In the genomic region with DNA sequence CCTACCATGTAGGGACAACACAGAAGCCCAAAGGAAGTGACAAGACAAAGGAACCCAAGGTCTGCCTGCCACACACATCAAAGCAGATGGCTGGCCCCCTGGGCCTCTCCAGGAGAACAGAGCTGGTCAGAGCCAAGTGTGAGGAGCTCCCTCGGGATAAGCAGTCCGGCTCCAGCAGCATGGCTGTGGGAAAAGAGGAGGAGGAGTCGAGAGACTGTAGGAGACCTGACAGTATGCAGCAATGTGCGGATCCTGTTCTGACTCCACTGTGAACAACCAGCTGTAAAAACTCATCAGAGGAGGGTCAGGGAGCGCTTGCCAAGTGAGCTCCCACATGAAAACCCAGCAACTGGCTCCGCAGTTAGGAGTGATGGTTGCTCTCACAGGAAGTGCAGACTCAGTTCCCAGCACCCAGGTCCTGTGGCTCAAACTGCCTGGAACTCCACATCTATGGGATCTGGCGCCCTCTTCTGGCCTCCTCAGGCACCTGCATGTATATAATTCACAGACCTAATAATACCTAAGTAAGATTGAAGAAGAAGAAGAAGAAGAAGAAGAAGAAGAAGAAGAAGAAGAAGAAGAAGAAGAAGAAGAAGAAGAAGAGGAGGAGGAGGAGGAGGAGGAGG, we compare ENCODE assay signal across 14 mouse cellular contexts.
DNase-seq lines count a peak whose midpoint lies in the region; ATAC-seq and TF ChIP-seq lines count a peak whose summit lies in the region.
"Had no signal": no experiment of that assay in that cellular context is flagged by ENCODE, and none has a peak within 500 bp of the region (broad histone marks: within the 10 kb centered on the region; RNA-seq: fewer than 3 reads in every experiment).

No protein-coding gene starts in this region.

- TF ChIP-seq POLR2A in olfactory bulb, adult 2 months (IDR thresholded peaks at IDR 0.05; ENCODE audit: insufficient read depth, low read depth, low read length): no peak

- peak; percentile 41 for DNase-seq in CD4-positive, CD25-positive, alpha-beta regulatory T cell, adult 2 months (ENCODE audit: low read depth, low spot score)
- DNase-seq in midbrain, postnatal 0 days (ENCODE audit: low spot score): no peak
- no peak for DNase-seq in ovary, postnatal 10 days (ENCODE audit: low spot score)
- DNase-seq: left cerebral cortex, postnatal 4 days; spleen, adult 18-20 months had no signal

- H3K9ac ChIP-seq in intestine, postnatal 0 days (ENCODE audit: low read depth, low read length): no peak overlapping the region
- H3K9ac ChIP-seq in intestine, embryonic 15.5 days: no peak overlapping the region
- no peak overlapping the region for H3K9ac ChIP-seq in midbrain, postnatal 0 days (replicated peaks; ENCODE audit: low read length, poor library complexity, severe bottlenecking)
- H3K9ac ChIP-seq in midbrain, embryonic 13.5 days (replicated peaks): no peak overlapping the region
- H3K9ac ChIP-seq: lung, embryonic 15.5 days; midbrain, embryonic 12.5 days had no signal

- no peak for ATAC-seq in CD4-positive, CD25-positive, alpha-beta regulatory T cell, adult 4 months
- no peak for ATAC-seq in intestine, postnatal 0 days
- ATAC-seq in intestine, embryonic 15.5 days: no peak
- ATAC-seq in midbrain, postnatal 0 days (ENCODE audit: low FRiP score): no peak
- no peak for ATAC-seq in midbrain, embryonic 13.5 days

- H3K9me3 ChIP-seq in intestine, postnatal 0 days (ENCODE audit: control insufficient read depth): peaks cover 5% of the 10 kb centered on the region; the same call in 1 of the 2 replicates
- no peaks in the 10 kb centered on the region for H3K9me3 ChIP-seq in intestine, embryonic 15.5 days
- 0 out of 2 replicates have a peak, but pooled peaks cover 4% of the 10 kb centered on the region for H3K9me3 ChIP-seq in midbrain, postnatal 0 days (ENCODE audit: low read length)
- H3K9me3 ChIP-seq in midbrain, embryonic 13.5 days: peaks cover 7% of the 10 kb centered on the region; the same call in 1 of the 2 replicates
- H3K9me3 ChIP-seq: lung, embryonic 15.5 days; midbrain, embryonic 12.5 days had no signal

- H3K36me3 ChIP-seq in intestine, postnatal 0 days (ENCODE audit: control insufficient read depth, insufficient read depth): no peaks in the 10 kb centered on the region
- H3K36me3 ChIP-seq in intestine, embryonic 15.5 days: no peaks in the 10 kb centered on the region
- no peaks in the 10 kb centered on the region for H3K36me3 ChIP-seq in midbrain, postnatal 0 days (ENCODE audit: insufficient read depth, low read length)
- H3K36me3 ChIP-seq in midbrain, embryonic 13.5 days: no peaks in the 10 kb centered on the region
- H3K36me3 ChIP-seq: hindbrain, embryonic 10.5 days; lung, embryonic 15.5 days; midbrain, embryonic 12.5 days had no signal

- TF ChIP-seq CTCF in intestine, postnatal 0 days (IDR thresholded peaks at IDR 0.05; ENCODE audit: low read depth): peak; percentile 48
- TF ChIP-seq CTCF in midbrain, postnatal 0 days (IDR thresholded peaks at IDR 0.05): peak; percentile 30; the same call in 1 of the 2 replicates
- 0 out of 2 replicates have a peak, but pooled peaks have one; percentile 8 for TF ChIP-seq CTCF in olfactory bulb, adult 2 months (IDR thresholded peaks at IDR 0.05; ENCODE audit: insufficient read depth, low read depth, low read length)

- 86% methylated on average over 7 of the region's 7 CpGs for WGBS in intestine, postnatal 0 days
- whole genome bisulfite sequencing in intestine, embryonic 15.5 days: 76% methylated on average over 7 of the region's 7 CpGs
- 87% methylated on average over 7 of the region's 7 CpGs for WGBS in midbrain, postnatal 0 days
- 84% methylated on average over 7 of the region's 7 CpGs for WGBS in midbrain, embryonic 13.5 days
- WGBS in olfactory bulb, adult 2 months: 84% methylated on average over 7 of the region's 7 CpGs

- H3K4me2 ChIP-seq in intestine, postnatal 0 days (replicated peaks; ENCODE audit: low read depth): no peak overlapping the region
- no peak overlapping the region for H3K4me2 ChIP-seq in intestine, embryonic 15.5 days (replicated peaks)
- H3K4me2 ChIP-seq in midbrain, postnatal 0 days (ENCODE audit: low read depth, low read length, poor library complexity, severe bottlenecking): no peak overlapping the region
- no peak overlapping the region for H3K4me2 ChIP-seq in midbrain, embryonic 13.5 days (replicated peaks)
- H3K4me2 ChIP-seq: lung, embryonic 15.5 days; midbrain, embryonic 12.5 days had no signal

- H3K4me1 ChIP-seq in intestine, postnatal 0 days (replicated peaks; ENCODE audit: control insufficient read depth, insufficient read depth, low read length): no peaks in the 10 kb centered on the region; the same call in 1 of the 2 replicates
- H3K4me1 ChIP-seq in intestine, embryonic 15.5 days (replicated peaks): peaks cover 6% of the 10 kb centered on the region; the same call in 1 of the 2 replicates
- no peaks in the 10 kb centered on the region for H3K4me1 ChIP-seq in midbrain, postnatal 0 days (ENCODE audit: insufficient read depth, low read length)
- no peaks in the 10 kb centered on the region for H3K4me1 ChIP-seq in midbrain, embryonic 13.5 days (replicated peaks)
- peaks cover 3% of the 10 kb centered on the region for H3K4me1 ChIP-seq in olfactory bulb, adult 2 months (ENCODE audit: control insufficient read depth, insufficient read depth, low read length)
- H3K4me1 ChIP-seq: midbrain, embryonic 12.5 days had no signal

- no peaks in the 10 kb centered on the region for H3K27me3 ChIP-seq in intestine, postnatal 0 days (replicated peaks; ENCODE audit: control insufficient read depth, insufficient read depth, low read length)
- no peaks in the 10 kb centered on the region for H3K27me3 ChIP-seq in intestine, embryonic 15.5 days (replicated peaks)
- no peaks in the 10 kb centered on the region for H3K27me3 ChIP-seq in midbrain, postnatal 0 days (ENCODE audit: insufficient read depth, low read length)
- H3K27me3 ChIP-seq in midbrain, embryonic 13.5 days: no peaks in the 10 kb centered on the region
- H3K27me3 ChIP-seq: lung, embryonic 15.5 days; midbrain, embryonic 12.5 days had no signal

- H3K4me3 ChIP-seq in intestine, postnatal 0 days (ENCODE audit: low read depth, low read length): no peak overlapping the region
- H3K4me3 ChIP-seq in intestine, embryonic 15.5 days (replicated peaks): no peak overlapping the region
- no peak overlapping the region for H3K4me3 ChIP-seq in midbrain, postnatal 0 days (ENCODE audit: low read depth, low read length)
- no peak overlapping the region for H3K4me3 ChIP-seq in midbrain, embryonic 13.5 days (replicated peaks)
- H3K4me3 ChIP-seq in olfactory bulb, adult 2 months (ENCODE audit: insufficient read depth, low read depth, low read length): no peak overlapping the region
- H3K4me3 ChIP-seq: erythroblast, embryonic 14.5 days; hindbrain, embryonic 10.5 days; lung, embryonic 15.5 days; midbrain, embryonic 12.5 days had no signal

- no peak overlapping the region for H3K27ac ChIP-seq in intestine, postnatal 0 days (ENCODE audit: low read depth, low read length)
- H3K27ac ChIP-seq in intestine, embryonic 15.5 days: no peak overlapping the region
- H3K27ac ChIP-seq in midbrain, postnatal 0 days (ENCODE audit: low read depth, low read length): no peak overlapping the region
- no peak overlapping the region for H3K27ac ChIP-seq in midbrain, embryonic 13.5 days
- no peak overlapping the region for H3K27ac ChIP-seq in olfactory bulb, adult 2 months (ENCODE audit: insufficient read depth, low read depth, low read length)
- H3K27ac ChIP-seq: hindbrain, embryonic 10.5 days; lung, embryonic 15.5 days; midbrain, embryonic 12.5 days had no signal
